Mouse (Mus musculus) left cerebral cortex, postnatal 14 days (tissue): Measurements from ENCODE around the gene Mybbp1a. TPM values are rescaled to one million over a fixed set of nuclear protein-coding genes. Genes with fewer than 3 reads are reported as not detected.

Source experiments
- DNase-seq, 2 experiments: peaks; one replicate each; pipeline ENCODE4 v3.0.0; 2021 to 2022; ENCODE audit warnings: low spot score in 2 of 2, mixed read lengths in 1 of 2
- intact Hi-C: fragments of 180-260 bp; cut with DNase I; formaldehyde crosslinking; loops from one replicate; pipeline ENCODE4 v1.15.1; 2025
- total RNA-seq, 2 experiments: library from RNA; stranded (reverse); gene quantifications; 2 replicates each; pipeline ENCODE4 v1.2.3; 2021

Gene Mybbp1a
- total RNA-seq, 2 experiments from 2014 or later, result 45.4 to 50.6 TPM

GRCm38 (mm10) chr11:72470004-72470403 is 28.8 kb downstream of the Mybbp1a start:
- no peak for DNase-seq

DNA sequence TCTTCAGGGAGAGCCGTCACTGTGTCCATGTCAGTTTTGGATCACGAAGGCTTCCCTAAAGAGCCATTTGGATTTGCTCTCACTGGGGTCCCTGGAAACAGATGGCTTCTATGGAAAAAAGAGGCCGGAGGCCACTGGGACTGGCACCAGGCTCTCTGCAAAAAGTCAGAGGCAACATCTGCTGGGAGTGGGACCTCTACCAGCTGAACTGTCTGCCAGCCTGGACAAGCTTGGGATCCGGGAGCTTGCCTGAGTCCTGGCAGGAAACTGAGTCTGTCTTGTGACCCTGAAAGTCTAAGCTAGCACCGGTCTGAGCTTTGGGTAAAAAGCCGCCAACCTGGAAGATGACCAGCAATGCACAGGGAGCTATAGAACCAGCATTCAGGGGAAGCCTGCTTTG is 30.2 kb downstream of the Mybbp1a start:
- DNase-seq, result no peak
- intact Hi-C loops, result no loop called here

More at GRCm38 (mm10) chr11:72470004-72470403, 28.8 kb downstream of the Mybbp1a start:
- intact Hi-C loops, result no loop called here

DNA sequence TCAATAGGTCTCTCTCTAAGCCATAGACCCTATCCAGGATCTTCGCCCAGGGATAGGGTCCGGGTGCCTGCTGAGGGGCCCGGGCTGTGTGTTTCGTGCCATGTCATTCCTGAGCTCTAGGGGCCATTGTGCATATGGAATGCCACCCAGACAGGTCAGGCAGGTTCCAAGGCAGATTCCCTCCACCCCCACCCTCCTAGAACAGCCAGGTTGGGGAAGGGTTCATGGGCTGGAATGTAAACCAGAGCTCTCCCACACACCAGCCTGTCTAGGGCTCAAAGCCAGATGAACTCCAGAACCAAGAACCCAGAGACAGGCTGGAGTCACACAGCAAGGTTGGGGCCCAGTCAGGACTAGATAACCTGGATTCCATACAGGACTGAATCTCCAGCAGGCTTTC is 32.4 kb downstream of the Mybbp1a start:
- DNase-seq, result no peak
- intact Hi-C loops, result no loop called here

DNA sequence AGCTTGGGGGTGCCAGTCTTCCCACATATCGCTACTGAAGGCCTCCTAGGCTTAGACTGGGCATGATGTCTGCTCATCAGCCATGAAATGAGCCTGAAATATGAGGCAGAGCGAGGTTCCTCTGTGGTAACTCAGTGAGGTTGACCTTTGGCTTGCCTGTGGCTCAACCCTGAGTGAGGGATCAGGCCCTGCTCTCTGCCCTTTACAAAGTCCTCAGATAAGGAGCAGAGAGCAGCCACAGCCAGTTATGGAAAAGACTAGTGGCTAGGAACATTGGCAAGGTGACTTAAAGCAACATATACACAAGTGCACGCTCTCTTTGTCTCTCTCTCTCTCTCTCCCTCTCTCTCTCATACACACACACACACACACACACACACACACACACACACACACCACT is 33.8 kb downstream of the Mybbp1a start:
- intact Hi-C loops, result no loop called here
- DNase-seq, result no peak

- intact Hi-C loops, result no loop called here
These were observed 34.3 kb downstream of the Mybbp1a start for GRCm38 (mm10) chr11:72475408-72475807.

DNA sequence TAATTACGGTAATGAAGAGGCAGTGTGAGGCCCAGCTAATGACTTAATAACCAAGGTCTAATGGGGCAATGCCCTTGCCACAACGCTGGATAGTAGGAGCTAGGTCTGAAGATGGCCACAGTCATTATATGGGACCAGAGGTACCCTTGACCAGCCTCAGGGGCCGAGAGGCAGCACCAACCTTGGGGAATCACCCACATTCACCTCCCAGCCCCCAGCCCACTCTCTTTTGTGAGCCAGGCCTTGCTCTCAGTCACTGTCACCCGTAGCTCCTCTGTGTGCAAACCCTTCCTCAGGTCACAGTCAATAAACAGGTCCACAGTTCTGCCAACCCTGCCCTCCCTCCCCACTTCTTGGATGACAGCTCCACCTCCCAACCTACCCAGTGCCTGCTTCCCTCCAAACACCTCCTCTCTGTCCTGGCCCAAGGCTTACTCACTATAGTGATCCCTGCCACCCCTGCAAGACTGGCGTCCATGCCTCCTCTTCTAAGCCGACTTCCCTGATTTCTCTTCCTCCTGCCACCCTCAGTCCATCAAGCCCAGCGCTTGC is 35.0 kb downstream of the Mybbp1a start:
- DNase-seq, result no peak
- intact Hi-C loops, result no loop called here

More at GRCm38 (mm10) chr11:72475408-72475807, 34.3 kb downstream of the Mybbp1a start:
- no peak for DNase-seq

DNA sequence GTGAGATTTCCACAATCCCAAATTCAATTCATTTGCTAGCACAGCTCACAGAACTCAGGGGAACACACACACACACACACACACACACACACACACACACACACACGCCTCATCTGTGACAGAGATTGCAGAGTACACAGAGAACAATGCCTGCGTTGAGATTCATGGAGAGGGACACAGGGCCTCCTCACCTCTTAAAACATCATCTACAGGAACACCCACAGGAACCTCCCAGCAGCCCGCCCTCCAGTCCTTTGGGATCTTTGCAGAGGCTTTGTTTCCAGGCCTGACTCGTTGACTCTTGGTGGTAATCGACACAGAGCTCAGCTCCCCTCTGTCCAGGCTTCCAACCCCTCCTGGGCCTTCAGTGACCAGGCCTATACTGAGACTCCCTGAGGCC is 36.0 kb downstream of the Mybbp1a start:
- DNase-seq, result no peak
- intact Hi-C loops, result no loop called here

DNA sequence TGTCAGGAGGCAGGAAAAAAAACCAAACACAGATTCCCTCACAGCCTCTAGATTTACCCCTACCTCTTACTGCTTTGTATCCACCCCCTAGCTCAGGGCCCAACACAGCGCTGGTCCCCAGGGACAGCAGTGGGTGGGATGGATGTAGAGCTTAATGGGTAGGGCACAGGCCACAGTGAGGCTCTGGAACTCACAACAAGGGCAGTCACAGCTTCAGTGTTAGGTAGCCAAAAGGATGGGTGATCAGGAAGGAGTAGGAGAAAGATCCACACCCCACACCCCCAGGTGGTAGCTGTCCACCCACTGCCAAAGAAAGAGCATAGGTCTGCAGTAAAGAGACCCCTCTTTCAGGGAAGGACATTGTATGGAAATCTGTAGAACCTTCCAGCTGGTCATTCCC is 36.5 kb downstream of the Mybbp1a start:
- no peak for DNase-seq

DNA sequence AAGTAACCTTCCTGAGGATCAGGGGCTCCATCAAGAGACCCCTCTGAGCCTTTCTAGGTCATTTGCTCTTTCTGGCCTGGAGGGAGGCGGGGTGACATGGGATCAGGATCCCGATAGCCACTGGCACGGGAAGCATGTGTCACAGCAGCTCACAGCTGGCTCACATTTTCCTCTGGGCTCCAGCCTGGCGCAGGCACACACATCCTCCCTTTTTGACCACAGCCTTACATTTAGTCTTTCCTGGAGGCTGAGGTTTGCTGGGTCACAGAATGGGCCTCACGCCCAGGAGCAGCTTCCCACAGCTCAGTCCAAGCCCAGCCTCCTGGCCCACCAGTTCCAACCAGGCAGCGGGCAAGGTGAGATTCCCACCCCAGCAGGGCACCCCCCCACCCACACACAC is 37.1 kb downstream of the Mybbp1a start:
- intact Hi-C loops, result no loop called here

More for the DNA sequence above, 36.5 kb downstream of the Mybbp1a start:
- intact Hi-C loops, result no loop called here

DNA sequence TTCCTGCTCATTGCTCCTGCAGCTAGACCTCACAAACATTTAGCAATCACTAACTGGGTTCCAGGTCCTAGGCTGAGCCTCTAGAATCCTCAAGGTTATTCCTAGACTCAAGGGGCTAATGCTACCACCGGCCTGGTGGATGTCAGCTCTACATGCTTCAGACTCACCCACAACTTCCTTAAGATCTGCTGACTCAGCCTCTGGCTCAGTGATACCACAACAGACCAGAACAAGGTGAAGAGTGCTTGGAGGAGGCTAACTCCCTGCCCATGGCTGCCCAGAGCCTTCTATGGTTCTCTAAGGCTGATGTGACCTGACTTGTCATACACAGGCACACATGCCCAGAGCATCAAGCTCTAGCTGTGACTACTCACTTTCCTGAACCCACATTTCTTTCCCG is 38.3 kb downstream of the Mybbp1a start:
- no peak for DNase-seq
- intact Hi-C loops, result no loop called here

More for the DNA sequence above, 37.1 kb downstream of the Mybbp1a start:
- DNase-seq, result no peak

DNA sequence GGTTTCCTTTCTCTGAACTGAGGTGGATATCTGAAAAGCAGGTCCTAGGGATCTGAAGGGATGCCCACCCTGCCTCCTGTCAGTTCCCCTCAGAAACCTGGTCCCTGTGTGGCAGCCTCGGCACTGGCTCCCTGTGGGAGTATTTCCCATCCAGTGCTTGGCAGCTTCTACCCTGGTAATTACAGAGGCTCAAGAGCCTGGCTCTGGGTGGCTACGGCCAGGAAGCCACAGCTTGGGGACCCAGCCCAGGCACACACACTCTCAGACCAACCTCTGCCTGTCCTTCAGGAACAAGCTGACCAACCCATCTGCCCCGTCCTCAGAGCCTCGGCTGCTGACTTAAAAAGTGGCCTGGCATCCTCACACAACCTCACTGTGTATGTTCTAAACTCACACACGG is 40.2 kb downstream of the Mybbp1a start:
- intact Hi-C loops, result no loop called here

GRCm38 (mm10) chr11:72481952-72482351 is 40.8 kb downstream of the Mybbp1a start:
- intact Hi-C loops, result no loop called here
- DNase-seq, result no peak

More for the DNA sequence above, 40.2 kb downstream of the Mybbp1a start:
- DNase-seq, result no peak

- intact Hi-C loops, result no loop called here
- no peak for DNase-seq
These were observed 43.4 kb downstream of the Mybbp1a start for GRCm38 (mm10) chr11:72484549-72484948.

DNA sequence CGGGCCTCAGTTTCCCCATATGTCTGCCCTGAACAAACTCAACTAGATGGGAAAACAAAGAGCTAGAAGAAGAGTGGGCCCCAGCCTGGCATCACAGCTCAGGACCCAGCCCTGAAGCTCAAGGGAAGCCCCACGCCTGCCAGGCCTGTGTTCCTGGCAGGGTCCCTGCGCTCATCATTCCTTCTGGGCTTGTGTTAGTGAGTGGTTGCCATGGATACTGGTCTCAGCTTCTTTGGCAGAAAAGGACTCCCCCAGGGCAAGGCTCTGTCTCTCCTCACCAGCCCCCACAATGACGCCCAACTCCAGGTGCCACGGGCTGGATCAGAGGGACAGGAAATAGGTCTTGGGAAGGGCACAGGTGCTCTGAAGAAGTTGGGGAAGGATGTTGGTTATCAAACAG is 44.0 kb downstream of the Mybbp1a start:
- intact Hi-C loops, result loop anchor here (5.0 kb wide), 1 partner anchor 82 kb away; no protein-coding TSS in a partner anchor
- peak; percentile 50 to 90 for DNase-seq

- no peak for DNase-seq
- intact Hi-C loops, result loop anchor here (5.0 kb wide), 1 partner anchor 81 kb away; no protein-coding TSS in a partner anchor
These were observed 44.8 kb downstream of the Mybbp1a start for GRCm38 (mm10) chr11:72485960-72486359.

GRCm38 (mm10) chr11:72487171-72487570 is 46.0 kb downstream of the Mybbp1a start:
- intact Hi-C loops, result loop anchor here (5.0 kb wide), 1 partner anchor 80 kb away; no protein-coding TSS in a partner anchor
- no peak for DNase-seq

- DNase-seq, result no peak
- intact Hi-C loops, result loop anchor here (5.0 kb wide), 1 partner anchor 80 kb away; no protein-coding TSS in a partner anchor
These were observed 46.6 kb downstream of the Mybbp1a start for GRCm38 (mm10) chr11:72487739-72488138.

DNA sequence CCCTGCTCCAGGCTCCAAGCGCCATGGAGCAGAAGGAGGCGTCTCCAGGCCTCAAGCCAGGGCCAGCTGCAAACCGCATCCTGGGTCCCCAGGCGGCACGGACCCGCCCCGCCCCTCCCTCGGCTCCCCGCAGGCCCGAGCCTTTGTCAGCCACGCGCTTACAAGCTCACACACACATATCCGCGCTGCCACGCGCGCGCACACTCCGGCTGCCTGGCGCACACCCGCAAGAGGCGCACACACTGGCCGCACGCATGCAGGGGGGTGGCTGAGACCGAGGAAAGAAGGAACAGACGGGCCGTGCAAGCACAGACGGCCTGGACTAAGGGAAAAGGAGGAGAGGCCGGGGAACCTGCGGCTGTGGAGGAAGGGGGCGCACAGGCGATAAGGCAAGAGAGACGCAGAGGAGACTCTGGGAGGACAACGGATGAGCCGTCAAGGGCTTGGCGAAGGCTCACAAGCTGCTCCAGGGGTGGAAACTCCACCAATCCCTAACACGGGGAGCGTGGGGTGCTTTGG is 47.7 kb downstream of the Mybbp1a start:
- intact Hi-C loops, result loop anchor here (5.0 kb wide), 1 partner anchor 78 kb away; no protein-coding TSS in a partner anchor
- DNase-seq, result peak; percentile 80 to 86

DNA sequence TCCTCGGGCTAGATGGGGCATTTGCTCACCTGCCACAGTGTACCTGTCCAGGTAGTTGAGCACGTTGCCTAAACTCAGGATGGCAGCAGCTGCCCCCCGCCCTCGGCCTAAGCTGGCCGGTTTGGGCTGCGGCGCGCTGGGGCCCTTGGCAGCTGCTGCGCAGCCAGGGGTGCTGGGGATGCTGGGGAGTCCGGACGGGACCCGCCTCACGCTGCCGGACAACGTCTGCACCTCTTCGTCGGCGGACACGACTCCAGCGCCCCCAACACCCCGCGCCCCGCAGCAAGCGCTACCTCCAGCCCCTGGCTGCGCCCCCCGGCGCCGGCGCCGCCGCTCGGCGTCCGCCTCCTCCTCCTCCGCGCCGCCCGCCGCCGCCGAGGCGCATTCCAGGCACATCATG is 48.2 kb downstream of the Mybbp1a start:
- intact Hi-C loops, result loop anchor here (5.0 kb wide), 1 partner anchor 78 kb away; no protein-coding TSS in a partner anchor
- no peak for DNase-seq

DNA sequence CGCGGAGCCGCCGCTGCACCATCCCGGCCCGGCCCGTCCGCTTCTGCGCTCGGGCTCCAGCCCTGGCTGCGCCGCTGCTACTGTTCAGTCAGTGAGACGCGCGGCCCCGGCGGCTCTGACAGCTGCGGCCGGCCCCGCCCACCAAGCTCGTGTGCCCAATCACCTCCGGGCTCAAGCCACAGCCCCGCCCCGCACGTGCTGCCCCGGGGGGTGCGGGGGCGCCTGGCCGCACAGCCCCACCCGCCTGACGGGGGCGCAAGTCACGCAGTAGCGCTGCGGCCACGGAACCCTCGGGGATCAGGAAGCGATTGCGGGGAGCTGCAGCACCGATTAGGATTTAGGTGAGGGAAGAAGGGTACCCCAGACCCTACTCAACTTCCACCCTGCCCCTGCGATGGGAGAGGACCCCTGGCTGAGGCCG is 48.7 kb downstream of the Mybbp1a start, which contains the start of gene Spns2:
Gene Spns2 (minus strand): TSS at position 24 of the 421 bp plus-strand sequence.
- intact Hi-C loops, result loop anchor here (5.0 kb wide), 1 partner anchor 77 kb away; no protein-coding TSS in a partner anchor

More for the DNA sequence above, 48.7 kb downstream of the Mybbp1a start, which contains the start of gene Spns2:
- peak; percentile 94 to 95 for DNase-seq
